Mouse (Mus musculus) E14TG2a.4 (cell line): ENCODE measurements at regions not wholly inside any gene's neighbourhood (a gene's known extent, or its start where the extent isn't known, plus 50 kb on each side); places are given as distances from the start of the nearest gene placed in this dataset.

ENCODE experiments used
- CTCF ChIP-seq: conservative IDR thresholded peaks from 2 replicates; pipeline ENCODE4 v1.5.1; 2014; ENCODE audit warnings: low read length
- NANOG ChIP-seq: IDR thresholded peaks from 2 replicates; pipeline ENCODE4 v1.6.1; 2014; ENCODE audit warnings: borderline replicate concordance, low read length, mixed read lengths
- POU5F1 ChIP-seq: IDR thresholded peaks from 2 replicates; pipeline ENCODE4 v1.6.1; 2014; ENCODE audit warnings: low read length, borderline replicate concordance

- TF ChIP-seq CTCF (no peak), POU5F1 (no peak), NANOG (no peak)
These were observed 401.3 kb upstream of the Slc30a5 start for GRCm38 (mm10) chr13:101234550-101234949.
